Mouse (Mus musculus): ENCODE measurements around the gene Acin1. TPM values are rescaled to one million over a fixed set of nuclear protein-coding genes. Genes with fewer than 3 reads are reported as not detected.
A peak's percentile ranks its signal among the peaks of the same experiment; 100 is the strongest.
"Not testable (repeated sequence)": the region's sequence is repeated elsewhere in the genome, so short reads cannot be mapped to it uniquely, and the experiment has no call there.

Gene Acin1
- total and polyA plus RNA-seq, 2 experiments from 2014 or later, result 108 to 122 TPM

DNA sequence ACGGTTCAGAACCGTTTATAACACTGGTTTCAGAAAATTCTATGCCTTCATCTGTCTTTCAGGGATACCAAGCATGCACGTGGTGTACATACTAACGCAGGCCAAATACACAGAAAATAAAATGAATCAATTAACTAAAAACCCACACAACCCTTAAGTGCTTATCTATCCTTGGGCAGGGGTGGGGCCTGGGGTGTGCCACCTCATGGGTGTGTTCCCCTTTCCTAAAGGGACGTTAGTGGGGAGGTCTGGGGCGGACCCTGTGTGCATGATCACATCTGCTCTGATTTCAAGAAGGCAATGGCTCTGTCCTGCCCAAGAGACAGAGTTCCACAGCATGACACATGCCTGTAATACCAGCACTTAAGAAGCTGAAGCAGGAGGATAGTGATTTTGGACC, 63.4 kb downstream of the Acin1 start:
- H3K4me3 ChIP-seq (ENCODE audit: low read depth, low read length), result no peak overlapping the region
- TF ChIP-seq CTCF (IDR thresholded peaks at IDR 0.05), result no peak
- no peak for ATAC-seq (ENCODE audit: low FRiP score)

DNA sequence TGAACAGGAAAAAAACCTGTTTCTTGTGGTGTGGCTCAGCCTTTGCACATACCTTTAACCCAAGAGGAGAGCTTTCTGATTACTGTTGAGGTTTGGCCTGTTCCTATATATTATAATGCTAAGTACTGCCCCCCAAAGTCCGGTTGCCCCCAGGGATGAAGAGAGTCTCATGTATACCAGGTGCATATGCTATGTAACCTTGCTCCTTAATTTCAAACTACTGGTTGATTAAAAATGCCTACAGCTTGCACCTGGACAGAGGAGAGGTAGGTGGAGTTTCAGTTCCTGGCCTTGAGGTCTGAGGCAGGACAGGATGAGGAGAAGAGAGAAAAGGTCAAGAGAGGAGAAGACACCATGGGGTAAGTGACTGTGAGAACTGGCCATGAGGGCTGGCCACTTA, 65.6 kb downstream of the Acin1 start, which contains the start of gene Psmb11:
Gene Psmb11, plus strand, starts transcription at position 301 of the 400 bp plus-strand sequence.
- no peak for DNase-seq (ENCODE audit: low spot score)
- Histone ChIP-seq H3K4me3 (ENCODE audit: low read depth, low read length) (no peak within 1 kb of the TSS), H3K4me2 (ENCODE audit: low read depth, low read length, poor library complexity, severe bottlenecking) (no peak within 1 kb of the TSS), H3K27me3 (ENCODE audit: insufficient read depth, low read length) (no peaks in the 10 kb centered on the region), H3K9me3 (ENCODE audit: low read length) (no peaks in the 10 kb centered on the region), H3K36me3 (ENCODE audit: insufficient read depth, low read length) (no peaks in the 10 kb centered on the region), H3K9ac (replicated peaks; ENCODE audit: low read length, poor library complexity, severe bottlenecking) (no peak within 1 kb of the TSS), H3K27ac (ENCODE audit: low read depth, low read length) (no peak within 1 kb of the TSS), H3K4me1 (ENCODE audit: insufficient read depth, low read length) (0 out of 2 replicates have a peak, but pooled peaks cover 3% of the 10 kb centered on the region)
- 97% methylated on average over 1 of the region's 1 CpGs for WGBS
- TF ChIP-seq CTCF (IDR thresholded peaks at IDR 0.05), result no peak
- no peak for ATAC-seq (ENCODE audit: low FRiP score)

More for the DNA sequence above, 63.4 kb downstream of the Acin1 start:
- no peaks in the 10 kb centered on the region for H3K27me3 ChIP-seq (ENCODE audit: insufficient read depth, low read length)
- H3K4me1 ChIP-seq (ENCODE audit: insufficient read depth, low read length), result no peaks in the 10 kb centered on the region
- no peaks in the 10 kb centered on the region for H3K9me3 ChIP-seq (ENCODE audit: low read length)
- no peak for DNase-seq (ENCODE audit: low spot score)
- WGBS, result 85% methylated on average over 6 of the region's 6 CpGs
- H3K36me3 ChIP-seq (ENCODE audit: insufficient read depth, low read length), result no peaks in the 10 kb centered on the region
- no peak overlapping the region for H3K9ac ChIP-seq (replicated peaks; ENCODE audit: low read length, poor library complexity, severe bottlenecking)
- no peak overlapping the region for H3K4me2 ChIP-seq (ENCODE audit: low read depth, low read length, poor library complexity, severe bottlenecking)
- no peak overlapping the region for H3K27ac ChIP-seq (ENCODE audit: low read depth, low read length)

DNA sequence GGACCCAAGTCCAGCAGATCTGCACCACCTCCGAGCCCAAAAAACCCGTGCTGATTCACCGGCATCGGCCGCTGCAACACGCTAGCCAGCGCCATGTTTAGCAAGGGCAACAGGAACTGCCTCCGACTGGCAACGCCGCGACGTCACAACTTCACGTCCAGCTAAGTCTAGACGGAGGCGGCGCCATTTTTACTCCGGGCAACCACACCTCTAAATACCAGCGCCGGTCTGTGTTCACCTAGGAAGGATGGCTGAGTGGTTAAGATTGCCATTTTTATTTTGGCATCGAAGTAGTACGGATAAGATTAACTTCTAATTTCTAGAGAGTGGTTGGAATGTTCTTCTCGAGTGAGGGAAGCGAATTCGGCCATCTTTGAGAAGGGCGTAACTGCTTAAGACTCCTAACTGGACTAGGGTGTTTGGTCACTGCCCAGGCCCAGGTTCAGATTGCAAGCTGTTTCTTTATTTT, 68.8 kb downstream of the Acin1 start, which contains the start of gene Psmb5:
Gene Psmb5, minus strand, starts transcription at position 126 of the 469 bp plus-strand sequence.
- no peaks in the 10 kb centered on the region for H3K27me3 ChIP-seq (ENCODE audit: insufficient read depth, low read length)
- H3K9ac ChIP-seq (replicated peaks; ENCODE audit: low read length, poor library complexity, severe bottlenecking), result peak within 1 kb of the TSS; percentile 87
- peak within 1 kb of the TSS; percentile 76 for H3K4me3 ChIP-seq (ENCODE audit: low read depth, low read length)
- DNase-seq (ENCODE audit: low spot score), result peak; percentile 96
- WGBS, result under 1% methylated on average over 25 of the region's 25 CpGs
- H3K4me2 ChIP-seq (ENCODE audit: low read depth, low read length, poor library complexity, severe bottlenecking), result peak within 1 kb of the TSS; percentile 70
- TF ChIP-seq CTCF (IDR thresholded peaks at IDR 0.05), result no peak
- peaks cover 6% of the 10 kb centered on the region for H3K36me3 ChIP-seq (ENCODE audit: insufficient read depth, low read length)
- ATAC-seq (ENCODE audit: low FRiP score), result peak; percentile 91
- H3K27ac ChIP-seq (ENCODE audit: low read depth, low read length), result peak within 1 kb of the TSS; percentile 82
- no peaks in the 10 kb centered on the region for H3K9me3 ChIP-seq (ENCODE audit: low read length)
- 0 out of 2 replicates have a peak, but pooled peaks cover 3% of the 10 kb centered on the region for H3K4me1 ChIP-seq (ENCODE audit: insufficient read depth, low read length)

DNA sequence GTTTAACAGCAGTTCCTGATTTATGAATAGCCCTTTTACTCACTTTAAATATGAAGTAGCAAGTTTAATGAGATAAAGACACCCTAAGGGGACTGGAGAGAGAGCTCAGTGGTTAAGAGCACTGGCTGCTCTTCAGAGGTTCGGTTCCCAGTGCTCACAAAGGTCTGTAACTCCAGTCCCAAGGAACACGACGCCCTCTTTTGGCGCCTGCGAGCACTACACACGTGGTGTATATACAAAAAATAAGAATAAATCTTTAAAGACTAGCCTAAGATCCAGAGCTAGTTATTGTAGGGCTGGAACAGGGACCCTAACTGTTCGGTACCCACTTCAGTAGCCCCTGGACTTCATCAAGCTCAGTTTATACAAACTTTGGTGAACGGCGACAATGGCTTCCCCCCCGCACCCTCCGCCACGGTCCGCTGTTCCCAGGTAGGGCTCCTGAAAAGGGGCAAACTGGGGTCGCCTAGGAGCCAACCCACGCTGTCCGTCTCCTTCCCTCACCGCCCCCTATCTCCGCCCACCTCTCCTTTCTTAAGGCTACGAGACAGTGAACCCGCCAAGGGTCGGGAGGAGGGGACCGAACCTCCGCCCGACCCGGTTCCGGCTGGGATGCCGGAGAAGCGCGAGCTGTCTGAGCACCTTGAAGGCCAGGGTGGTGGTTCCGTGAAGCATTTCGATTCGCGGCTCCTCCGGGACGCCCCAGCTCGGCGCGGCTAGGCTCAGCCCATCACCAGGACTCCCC, 69.4 kb downstream of the Acin1 start:
- peak overlapping the region; percentile 87 for H3K9ac ChIP-seq (replicated peaks; ENCODE audit: low read length, poor library complexity, severe bottlenecking)
- peak overlapping the region; percentile 76 for H3K4me3 ChIP-seq (ENCODE audit: low read depth, low read length)
- TF ChIP-seq CTCF (IDR thresholded peaks at IDR 0.05), result peak; percentile 46
- 2% methylated on average over 36 of the region's 38 CpGs for WGBS
- DNase-seq (ENCODE audit: low spot score) (no peak), ATAC-seq (ENCODE audit: low FRiP score) (peak; percentile 45)
- peak overlapping the region; percentile 82 for H3K27ac ChIP-seq (ENCODE audit: low read depth, low read length)
- H3K4me2 ChIP-seq (ENCODE audit: low read depth, low read length, poor library complexity, severe bottlenecking), result peak overlapping the region; percentile 70
- H3K36me3 ChIP-seq (ENCODE audit: insufficient read depth, low read length), result peaks cover 11% of the 10 kb centered on the region
- 0 out of 2 replicates have a peak, but pooled peaks cover 3% of the 10 kb centered on the region for H3K4me1 ChIP-seq (ENCODE audit: insufficient read depth, low read length)
- H3K9me3 ChIP-seq (ENCODE audit: low read length), result no peaks in the 10 kb centered on the region
- no peaks in the 10 kb centered on the region for H3K27me3 ChIP-seq (ENCODE audit: insufficient read depth, low read length)

GRCm38 (mm10) chr14:54616226-54616825, 70.4 kb downstream of the Acin1 start:
- Histone ChIP-seq H3K27me3 (ENCODE audit: insufficient read depth, low read length) (no peaks in the 10 kb centered on the region), H3K9ac (replicated peaks; ENCODE audit: low read length, poor library complexity, severe bottlenecking) (no peak overlapping the region), H3K4me3 (ENCODE audit: low read depth, low read length) (no peak overlapping the region), H3K4me1 (ENCODE audit: insufficient read depth, low read length) (0 out of 2 replicates have a peak, but pooled peaks cover 3% of the 10 kb centered on the region), H3K27ac (ENCODE audit: low read depth, low read length) (no peak overlapping the region), H3K9me3 (ENCODE audit: low read length) (no peaks in the 10 kb centered on the region), H3K36me3 (ENCODE audit: insufficient read depth, low read length) (peaks cover 11% of the 10 kb centered on the region), H3K4me2 (ENCODE audit: low read depth, low read length, poor library complexity, severe bottlenecking) (no peak overlapping the region)
- ATAC-seq (ENCODE audit: low FRiP score), result no peak
- no peak for DNase-seq (ENCODE audit: low spot score)
- no peak for TF ChIP-seq CTCF (IDR thresholded peaks at IDR 0.05)
- 93% methylated on average over 16 of the region's 16 CpGs for WGBS

DNA sequence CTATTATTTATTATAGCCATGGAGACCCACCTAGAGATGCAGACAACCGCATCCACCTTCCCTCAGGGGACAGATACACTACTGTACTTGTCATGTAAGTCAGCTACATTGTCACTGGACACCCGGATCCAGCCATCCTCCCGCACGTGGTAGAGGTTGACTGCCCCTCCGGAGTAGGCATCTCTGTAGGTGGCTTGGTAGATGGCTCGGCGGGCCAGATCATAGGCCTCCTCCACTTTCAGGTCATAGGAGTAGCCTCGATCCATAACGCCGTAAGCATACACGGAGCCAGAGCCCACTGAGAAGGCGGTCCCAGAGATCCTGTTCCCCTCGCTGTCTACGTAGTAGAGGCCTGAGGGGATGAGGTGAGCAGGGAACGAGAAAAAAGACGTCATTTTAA, 72.6 kb downstream of the Acin1 start:
- H3K4me3 ChIP-seq (ENCODE audit: low read depth, low read length); ATAC-seq (ENCODE audit: low FRiP score); H3K4me2 ChIP-seq (ENCODE audit: low read depth, low read length, poor library complexity, severe bottlenecking); H3K9me3 ChIP-seq (ENCODE audit: low read length); H3K9ac ChIP-seq (replicated peaks; ENCODE audit: low read length, poor library complexity, severe bottlenecking); H3K4me1 ChIP-seq (ENCODE audit: insufficient read depth, low read length); H3K27me3 ChIP-seq (ENCODE audit: insufficient read depth, low read length); H3K27ac ChIP-seq (ENCODE audit: low read depth, low read length); DNase-seq (ENCODE audit: low spot score): not testable (repeated sequence)
- H3K36me3 ChIP-seq (ENCODE audit: insufficient read depth, low read length), result peaks cover 11% of the 10 kb centered on the region
- 95% methylated on average over 15 of the region's 16 CpGs for WGBS

Measured in midbrain, postnatal 0 days (tissue).